Mouse (Mus musculus): Measurements from ENCODE around the gene Pemt. TPM values are rescaled to one million over a fixed set of nuclear protein-coding genes. Genes with fewer than 3 reads are reported as not detected.

The Pemt gene
- total RNA-seq, 2 experiments from 2014 or later, result 1.6 to 3.0 TPM

Other genes starting within 250 kb of the Pemt start
- 10 to 100 TPM; 43.0 to 44.1 TPM for gene Flcn, start 236.5 kb downstream of the Pemt start, total RNA-seq (2021)
- 10 to 100 TPM; 26.0 to 30.8 TPM for gene Nt5m, start 207.0 kb downstream of the Pemt start, total RNA-seq (2021)
- gene Cops3, start 206.7 kb downstream of the Pemt start, total RNA-seq (2021), result 10 to 100 TPM; 70.2 to 75.0 TPM
- gene Med9, start 98.3 kb downstream of the Pemt start, total RNA-seq (2021), result 10 to 100 TPM; 23.5 to 24.7 TPM
- 1 to 10 TPM; 6.4 to 6.5 TPM for gene Rasd1, start 81.5 kb downstream of the Pemt start, total RNA-seq (2021)
- gene Rai1, start 58.5 kb upstream of the Pemt start, total RNA-seq (2021), result 10 to 100 TPM; 23.4 to 24.4 TPM
- 10 to 100 TPM; 30.7 to 38.3 TPM for gene Srebf1, start 176.1 kb upstream of the Pemt start, total RNA-seq (2021)